Mouse (Mus musculus) hindbrain, embryonic 14.5 days (tissue): Measurements from ENCODE around the gene Vps8. TPM values are rescaled to one million over a fixed set of nuclear protein-coding genes. Genes with fewer than 3 reads are reported as not detected.

Source experiments
- ATAC-seq: fragments of 200-750 bp; cut with Nextera tagmentation; 2 replicates; pipeline ENCODE4 v1.8.0; 2017; ENCODE audit warnings: moderate number of reproducible peaks, mild to moderate bottlenecking, moderate TSS enrichment, moderate library complexity; ENCODE audit not compliant: low FRiP score
- DNase-seq: peaks from one replicate; pipeline ENCODE4 v3.0.0-alpha.2; 2015; ENCODE audit warnings: low spot score
- H3K27ac ChIP-seq: fragments of 300-500 bp; sonication (generic); 2 replicates; pipeline ENCODE4 v1.5.1; 2014; ENCODE audit warnings: mild to moderate bottlenecking, moderate library complexity
- H3K27me3 ChIP-seq: fragments of 300-500 bp; sonication (generic); 2 replicates; pipeline ENCODE4 v1.6.1; 2014; ENCODE audit warnings: mild to moderate bottlenecking, low read length, mixed read lengths; ENCODE audit not compliant: control insufficient read depth, insufficient read depth
- H3K36me3 ChIP-seq: fragments of 300-500 bp; sonication (generic); replicated peaks from 2 replicates; pipeline ENCODE4 v1.6.1; 2014; ENCODE audit not compliant: control insufficient read depth, insufficient read depth
- H3K4me1 ChIP-seq: fragments of 300-500 bp; sonication (generic); replicated peaks from 2 replicates; pipeline ENCODE4 v1.6.1; 2014; ENCODE audit warnings: antibody characterized with exemption, low read length, mixed read lengths; ENCODE audit not compliant: control insufficient read depth, insufficient read depth
- H3K4me2 ChIP-seq: fragments of 300-500 bp; sonication (generic); replicated peaks from 2 replicates; pipeline ENCODE4 v1.6.1; 2014; ENCODE audit warnings: mild to moderate bottlenecking, moderate library complexity
- H3K4me3 ChIP-seq: fragments of 300-500 bp; sonication (generic); replicated peaks from 2 replicates; pipeline ENCODE4 v1.5.1; 2014; ENCODE audit warnings: mild to moderate bottlenecking, low read length
- H3K9ac ChIP-seq: fragments of 300-500 bp; sonication (generic); 2 replicates; pipeline ENCODE4 v1.6.1; 2014
- H3K9me3 ChIP-seq: fragments of 300-500 bp; sonication (generic); 2 replicates; pipeline ENCODE4 v1.6.1; 2016; ENCODE audit warnings: low read length; ENCODE audit not compliant: control insufficient read depth
- WGBS: fragments of 180-500 bp; shearing (Covaris S2); extraction: QIAGEN DNeasy Blood & Tissue Kit; methylation state at CpG from one replicate; pipeline ENCODE4 v1.1.7; 2014; 5-methylcytosine and 5-hydroxymethylcytosine counted together
- polyA plus RNA-seq: library from polyadenylated mRNA; unstranded; fragments of >200 nt; fragmentation: Nextera tagmentation; extraction: Ambion mirVana; gene quantifications from 2 replicates; pipeline ENCODE4 v1.2.1, GENCODE M21; 2014

Vps8 gene
- polyA plus RNA-seq, 1 experiment from 2014 or later: 37.0 TPM

GRCm38 (mm10) chr16:21630614-21631013 is 207.7 kb downstream of the Vps8 start:
- WGBS: 90% methylated on average over 4 of the region's 4 CpGs
- H3K36me3 ChIP-seq: no peaks in the 10 kb centered on the region
- H3K4me3 ChIP-seq: no peak overlapping the region
- H3K9ac ChIP-seq: no peak overlapping the region
- peaks cover 12% of the 10 kb centered on the region for H3K4me1 ChIP-seq
- H3K27me3 ChIP-seq: no peaks in the 10 kb centered on the region
- no peak overlapping the region for H3K4me2 ChIP-seq
- H3K9me3 ChIP-seq: no peaks in the 10 kb centered on the region
- no peak overlapping the region for H3K27ac ChIP-seq
- DNase-seq (no peak), ATAC-seq (no peak)

- Histone ChIP-seq H3K4me1 (peaks cover 12% of the 10 kb centered on the region), H3K27ac (no peak overlapping the region), H3K9ac (no peak overlapping the region), H3K4me3 (no peak overlapping the region), H3K9me3 (no peaks in the 10 kb centered on the region), H3K36me3 (no peaks in the 10 kb centered on the region), H3K27me3 (no peaks in the 10 kb centered on the region), H3K4me2 (no peak overlapping the region)
- DNase-seq (no peak), ATAC-seq (no peak)
- WGBS: 85% methylated on average over 4 of the region's 4 CpGs
Observed at GRCm38 (mm10) chr16:21631815-21632222, 208.9 kb downstream of the Vps8 start.

- H3K9ac ChIP-seq: no peak overlapping the region
- no peaks in the 10 kb centered on the region for H3K9me3 ChIP-seq
- ATAC-seq (no peak), DNase-seq (no peak)
- H3K4me3 ChIP-seq: no peak overlapping the region
- no peaks in the 10 kb centered on the region for H3K27me3 ChIP-seq
- no peaks in the 10 kb centered on the region for H3K4me1 ChIP-seq
- no peak overlapping the region for H3K27ac ChIP-seq
- no peaks in the 10 kb centered on the region for H3K36me3 ChIP-seq
- H3K4me2 ChIP-seq: no peak overlapping the region
Observed at GRCm38 (mm10) chr16:21634460-21634859, 211.5 kb downstream of the Vps8 start.

GRCm38 (mm10) chr16:21636156-21636853 is 213.4 kb downstream of the Vps8 start:
- 91% methylated on average over 5 of the region's 5 CpGs for WGBS
- Histone ChIP-seq H3K9ac (no peak overlapping the region), H3K27ac (no peak overlapping the region), H3K4me3 (no peak overlapping the region), H3K9me3 (no peaks in the 10 kb centered on the region), H3K4me1 (no peaks in the 10 kb centered on the region), H3K27me3 (no peaks in the 10 kb centered on the region), H3K36me3 (0 out of 2 replicates have a peak, but pooled peaks cover 6% of the 10 kb centered on the region), H3K4me2 (no peak overlapping the region)
- ATAC-seq: no peak
- DNase-seq: no peak

- H3K27ac ChIP-seq: no peak overlapping the region
- WGBS: 87% methylated on average over 11 of the region's 11 CpGs
- ATAC-seq: no peak
- H3K9me3 ChIP-seq: no peaks in the 10 kb centered on the region
- no peak overlapping the region for H3K4me3 ChIP-seq
- H3K4me2 ChIP-seq: no peak overlapping the region
- H3K36me3 ChIP-seq: 0 out of 2 replicates have a peak, but pooled peaks cover 8% of the 10 kb centered on the region
- no peaks in the 10 kb centered on the region for H3K27me3 ChIP-seq
- no peak for DNase-seq
- H3K9ac ChIP-seq: no peak overlapping the region
- no peaks in the 10 kb centered on the region for H3K4me1 ChIP-seq
Observed at GRCm38 (mm10) chr16:21637201-21637819, 214.4 kb downstream of the Vps8 start.

- no peak overlapping the region for H3K4me3 ChIP-seq
- no peak for ATAC-seq
- no peak overlapping the region for H3K9ac ChIP-seq
- 0 out of 2 replicates have a peak, but pooled peaks cover 14% of the 10 kb centered on the region for H3K36me3 ChIP-seq
- H3K4me1 ChIP-seq: peaks cover 10% of the 10 kb centered on the region; the same call in 1 of the 2 replicates
- no peaks in the 10 kb centered on the region for H3K27me3 ChIP-seq
- 86% methylated on average over 7 of the region's 7 CpGs for WGBS
- DNase-seq: no peak
- no peak overlapping the region for H3K27ac ChIP-seq
- no peak overlapping the region for H3K4me2 ChIP-seq
- H3K9me3 ChIP-seq: no peaks in the 10 kb centered on the region
Observed at GRCm38 (mm10) chr16:21640766-21641499, 218.0 kb downstream of the Vps8 start.

- Histone ChIP-seq H3K9me3 (no peaks in the 10 kb centered on the region), H3K4me3 (no peak overlapping the region), H3K4me2 (no peak overlapping the region), H3K27me3 (no peaks in the 10 kb centered on the region), H3K36me3 (0 out of 2 replicates have a peak, but pooled peaks cover 14% of the 10 kb centered on the region), H3K4me1 (peaks cover 10% of the 10 kb centered on the region; the same call in 1 of the 2 replicates), H3K27ac (no peak overlapping the region), H3K9ac (no peak overlapping the region)
- DNase-seq (no peak), ATAC-seq (no peak)
- WGBS: 88% methylated on average over 3 of the region's 3 CpGs
Observed at GRCm38 (mm10) chr16:21641944-21642343, 219.0 kb downstream of the Vps8 start.

GRCm38 (mm10) chr16:21642906-21643305 is 220.0 kb downstream of the Vps8 start:
- 0 out of 2 replicates have a peak, but pooled peaks cover 14% of the 10 kb centered on the region for H3K36me3 ChIP-seq
- ATAC-seq: no peak
- H3K4me1 ChIP-seq: peaks cover 10% of the 10 kb centered on the region; the same call in 1 of the 2 replicates
- H3K27ac ChIP-seq: no peak overlapping the region
- no peak for DNase-seq
- WGBS: 94% methylated on average over 5 of the region's 5 CpGs
- no peak overlapping the region for H3K4me2 ChIP-seq
- no peaks in the 10 kb centered on the region for H3K9me3 ChIP-seq
- H3K9ac ChIP-seq: no peak overlapping the region
- no peaks in the 10 kb centered on the region for H3K27me3 ChIP-seq
- no peak overlapping the region for H3K4me3 ChIP-seq

- H3K9ac ChIP-seq: peak overlapping the region; percentile 14; the same call in 1 of the 2 replicates
- WGBS: 77% methylated on average over 2 of the region's 2 CpGs
Observed at GRCm38 (mm10) chr16:21643621-21644041, 220.7 kb downstream of the Vps8 start.

More at GRCm38 (mm10) chr16:21643621-21644041, 220.7 kb downstream of the Vps8 start:
- Histone ChIP-seq H3K4me2 (no peak overlapping the region), H3K4me1 (peaks cover 10% of the 10 kb centered on the region; the same call in 1 of the 2 replicates), H3K9me3 (no peaks in the 10 kb centered on the region), H3K36me3 (0 out of 2 replicates have a peak, but pooled peaks cover 14% of the 10 kb centered on the region), H3K4me3 (no peak overlapping the region), H3K27ac (peak overlapping the region; percentile 6), H3K27me3 (no peaks in the 10 kb centered on the region)
- DNase-seq: no peak
- ATAC-seq: no peak
